Mouse (Mus musculus): ENCODE measurements around the gene Coa3.

GRCm38 (mm10) chr11:101230991-101231871 is 47.7 kb downstream of the Coa3 start:
- no peak for TF ChIP-seq CTCF (conservative IDR thresholded peaks at IDR 0.05; ENCODE audit: insufficient read depth, insufficient read length, low read depth, low read length)
- TF ChIP-seq POLR2A (IDR thresholded peaks at IDR 0.05; ENCODE audit: low read depth, low read length), result peak; percentile 26
